Mouse (Mus musculus) liver, embryonic 13.5 days (tissue): ENCODE results near the gene Dbn1. TPM values are rescaled to one million over a fixed set of nuclear protein-coding genes. Genes with fewer than 3 reads are reported as not detected.
"Not testable (repeated sequence)": the region's sequence is repeated elsewhere in the genome, so short reads cannot be mapped to it uniquely, and the experiment has no call there.

ENCODE experiments used
- ATAC-seq: fragments of 200-750 bp; cut with Nextera tagmentation; 2 replicates; pipeline ENCODE4 v1.8.0; 2017; ENCODE audit warnings: low read depth, mild to moderate bottlenecking, moderate number of reproducible peaks, moderate library complexity
- DNase-seq: peaks from one replicate; pipeline ENCODE4 v3.0.0; 2022
- H3K27ac ChIP-seq: fragments of 300-500 bp; sonication (generic); 2 replicates; pipeline ENCODE4 v1.5.1; 2015; ENCODE audit warnings: moderate library complexity, mild to moderate bottlenecking, inconsistent platforms
- H3K27me3 ChIP-seq: fragments of 300-500 bp; sonication (generic); 2 replicates; pipeline ENCODE4 v1.6.1; 2015; ENCODE audit warnings: mild to moderate bottlenecking, inconsistent platforms
- H3K36me3 ChIP-seq: fragments of 300-500 bp; sonication (generic); 2 replicates; pipeline ENCODE4 v1.6.1; 2015; ENCODE audit warnings: mild to moderate bottlenecking, inconsistent platforms
- H3K4me1 ChIP-seq: fragments of 300-500 bp; sonication (generic); replicated peaks from 2 replicates; pipeline ENCODE4 v1.6.1; 2015; ENCODE audit warnings: inconsistent platforms
- H3K4me2 ChIP-seq: fragments of 300-500 bp; sonication (generic); 2 replicates; pipeline ENCODE4 v1.6.1; 2015; ENCODE audit warnings: inconsistent platforms, mild to moderate bottlenecking, moderate library complexity
- H3K4me3 ChIP-seq: fragments of 300-500 bp; sonication (generic); replicated peaks from 2 replicates; pipeline ENCODE4 v1.5.1; 2015; ENCODE audit warnings: mild to moderate bottlenecking, inconsistent platforms
- H3K9ac ChIP-seq: fragments of 300-500 bp; sonication (generic); 2 replicates; pipeline ENCODE4 v1.6.1; 2015; ENCODE audit warnings: mild to moderate bottlenecking, inconsistent platforms
- H3K9me3 ChIP-seq: fragments of 300-500 bp; sonication (generic); replicated peaks from 2 replicates; pipeline ENCODE4 v1.6.1; 2016; ENCODE audit warnings: inconsistent platforms
- WGBS: fragments of 180-500 bp; shearing (Covaris S2); methylation state at CpG from one replicate; pipeline ENCODE4 v1.1.7; 2015; ENCODE audit not compliant: insufficient replicate concordance; 5-methylcytosine and 5-hydroxymethylcytosine counted together
- polyA plus RNA-seq: library from polyadenylated mRNA; unstranded; fragments of >200 nt; fragmentation: Nextera tagmentation; extraction: Ambion mirVana; gene quantifications from 2 replicates; pipeline ENCODE4 v1.2.1, GENCODE M21; 2015

The Dbn1 gene
- polyA plus RNA-seq, 1 experiment from 2014 or later: 11.5 TPM

- WGBS: 7% methylated on average over 3 of the region's 3 CpGs
Observed at GRCm38 (mm10) chr13:55447543-55447943, 40.4 kb downstream of the Dbn1 start.

DNA sequence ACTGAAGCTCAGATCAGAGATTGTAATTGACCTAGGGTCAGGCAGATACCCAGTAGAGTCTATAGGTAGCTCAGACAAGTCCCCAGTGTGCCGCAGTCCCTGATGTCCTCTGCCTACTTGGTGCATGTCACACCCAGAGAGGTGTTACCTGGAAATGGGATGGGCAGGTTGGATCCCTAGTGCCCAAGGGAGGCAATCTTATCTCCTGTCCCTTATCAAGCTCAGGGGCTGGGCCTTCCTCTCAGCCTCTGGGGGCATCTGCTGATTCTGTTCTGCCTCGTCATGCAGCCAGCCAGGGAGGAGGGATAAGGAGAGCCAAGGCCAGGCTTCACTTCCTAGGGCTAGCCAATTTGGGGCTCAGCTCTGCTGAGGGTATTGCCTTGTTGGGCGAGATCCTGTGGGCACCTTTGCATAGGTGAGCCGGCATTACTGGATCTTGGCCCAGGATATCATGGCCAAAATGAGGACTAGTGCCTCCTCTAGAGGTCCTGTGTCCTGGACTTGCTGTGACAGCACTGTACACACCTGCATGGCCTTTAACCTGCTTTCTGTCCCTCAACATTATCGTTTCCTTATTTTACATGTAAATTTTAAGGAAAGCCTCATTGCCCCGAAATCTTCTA is 41.3 kb downstream of the Dbn1 start:
- peaks cover 65% of the 10 kb centered on the region for H3K4me1 ChIP-seq
- ATAC-seq (peak; percentile 70), DNase-seq (peak; percentile 81)

More at GRCm38 (mm10) chr13:55447543-55447943, 40.4 kb downstream of the Dbn1 start:
- no peaks in the 10 kb centered on the region for H3K9me3 ChIP-seq
- peaks cover 65% of the 10 kb centered on the region for H3K4me1 ChIP-seq
- peaks cover 42% of the 10 kb centered on the region for H3K36me3 ChIP-seq
- no peaks in the 10 kb centered on the region for H3K27me3 ChIP-seq
- H3K4me2 ChIP-seq: peak overlapping the region; percentile 88
- H3K27ac ChIP-seq: peak overlapping the region; percentile 97
- H3K9ac ChIP-seq: peak overlapping the region; percentile 95
- DNase-seq: no peak
- no peak for ATAC-seq
- peak overlapping the region; percentile 84 for H3K4me3 ChIP-seq

DNA sequence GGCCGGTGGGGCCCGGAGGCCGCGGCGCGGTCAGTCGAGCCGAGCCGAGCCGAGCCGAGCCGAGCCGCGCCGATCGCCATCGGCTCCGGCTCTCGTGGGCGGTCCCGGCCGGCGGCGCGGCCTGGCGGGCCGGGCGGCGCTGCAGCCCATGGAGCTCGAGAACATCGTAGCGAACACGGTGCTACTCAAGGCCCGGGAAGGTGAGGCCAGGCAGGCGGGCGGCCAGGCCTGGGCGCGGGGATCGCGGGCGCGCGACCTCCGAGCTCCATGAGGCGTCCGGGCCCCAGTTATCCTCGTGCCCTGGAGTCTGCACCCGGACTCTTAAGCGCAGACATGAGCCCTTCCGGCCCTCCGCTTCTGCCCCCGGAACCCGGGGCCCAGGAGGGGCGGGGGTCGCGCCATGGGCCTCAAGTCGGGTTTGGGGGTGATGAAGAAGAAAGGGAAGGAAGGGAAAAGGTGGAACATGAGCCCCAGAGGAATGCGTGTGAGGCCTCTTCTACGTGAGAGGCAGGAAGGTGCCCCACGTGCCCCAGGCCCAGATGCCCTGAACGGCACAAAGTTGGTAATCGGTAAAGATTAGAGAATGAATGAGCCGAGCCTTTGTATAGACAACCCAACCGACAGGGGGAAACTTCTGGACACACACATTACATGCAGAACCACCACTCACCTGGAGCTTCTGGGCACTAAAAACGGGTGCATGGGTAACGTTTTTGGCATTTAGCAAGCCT is 42.4 kb downstream of the Dbn1 start:
- Histone ChIP-seq H3K9ac (peak overlapping the region; percentile 95), H3K4me3 (peak overlapping the region; percentile 84), H3K9me3 (no peaks in the 10 kb centered on the region), H3K36me3 (peaks cover 22% of the 10 kb centered on the region), H3K27me3 (no peaks in the 10 kb centered on the region), H3K27ac (peak overlapping the region; percentile 97), H3K4me1 (peaks cover 58% of the 10 kb centered on the region), H3K4me2 (peak overlapping the region; percentile 88)
- ATAC-seq (no peak), DNase-seq (peak; percentile 27)
- WGBS: under 1% methylated on average over 66 of the region's 66 CpGs

More for the DNA sequence above, 41.3 kb downstream of the Dbn1 start:
- Histone ChIP-seq H3K36me3 (peaks cover 33% of the 10 kb centered on the region), H3K9me3 (no peaks in the 10 kb centered on the region), H3K4me3 (peak overlapping the region; percentile 84), H3K4me2 (peak overlapping the region; percentile 88), H3K27ac (peak overlapping the region; percentile 97), H3K9ac (peak overlapping the region; percentile 95), H3K27me3 (no peaks in the 10 kb centered on the region)
- WGBS: 40% methylated on average over 6 of the region's 6 CpGs

DNA sequence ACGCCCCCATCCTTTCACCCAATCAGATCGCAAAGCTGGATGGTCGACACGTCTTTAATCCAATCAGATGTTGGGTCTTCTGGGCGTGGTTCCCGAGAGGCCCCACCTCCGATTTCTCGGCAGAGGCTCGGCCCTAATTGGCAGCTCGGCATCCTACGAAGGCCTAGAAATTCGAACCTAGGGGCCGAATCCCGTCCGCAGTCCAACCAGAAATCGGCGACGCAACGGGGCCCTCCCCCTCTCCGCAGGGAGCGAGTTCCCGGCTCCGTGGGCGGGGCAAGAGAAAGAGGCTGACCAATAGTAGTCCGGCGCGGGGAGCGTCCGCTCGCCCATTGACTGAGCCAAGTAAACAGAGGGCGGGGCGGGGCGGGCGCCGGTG is 43.0 kb downstream of the Dbn1 start, which contains the start of gene Grk6:
Gene Grk6, plus strand, starts transcription at position 136 of the 379 bp plus-strand sequence.
- peaks cover 56% of the 10 kb centered on the region for H3K4me1 ChIP-seq

DNA sequence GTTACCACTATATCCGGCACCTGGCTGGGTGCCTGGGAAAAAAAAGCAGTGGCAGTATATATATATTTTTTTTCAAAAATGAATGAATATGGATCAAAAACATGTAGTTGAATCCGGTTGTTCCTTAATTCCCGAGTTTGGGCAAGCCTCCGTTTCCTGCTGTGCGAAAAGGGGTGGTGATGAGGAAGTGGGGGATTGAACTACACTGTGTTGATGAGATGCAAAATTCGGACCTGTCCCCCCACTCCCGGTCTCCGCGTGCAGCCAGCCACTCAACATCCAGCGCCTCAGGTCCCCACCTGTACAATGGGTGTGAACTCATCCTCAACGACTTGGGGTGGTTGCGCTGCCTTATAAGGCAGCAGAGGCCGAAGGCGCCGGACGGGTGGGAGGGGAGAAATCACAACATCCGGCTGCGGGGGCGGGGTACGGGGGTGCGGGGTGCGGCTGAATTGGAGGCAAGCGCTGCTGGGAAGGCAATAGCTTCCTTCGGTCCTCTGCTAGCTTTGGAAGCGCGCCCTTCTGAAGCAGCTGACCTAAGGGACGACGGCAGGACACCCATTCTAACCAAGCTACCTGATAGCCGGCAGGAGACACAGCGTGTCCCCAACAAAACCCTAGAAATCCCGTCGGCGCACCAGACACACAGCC is 43.5 kb downstream of the Dbn1 start:
- H3K27me3 ChIP-seq: no peaks in the 10 kb centered on the region
- ATAC-seq (peak; percentile 42), DNase-seq (no peak)
- H3K9ac ChIP-seq: peak overlapping the region; percentile 60
- no peaks in the 10 kb centered on the region for H3K9me3 ChIP-seq
- H3K4me2 ChIP-seq: peak overlapping the region; percentile 88
- peaks cover 11% of the 10 kb centered on the region for H3K36me3 ChIP-seq
- peak overlapping the region; percentile 84 for H3K4me3 ChIP-seq
- 1% methylated on average over 33 of the region's 33 CpGs for WGBS
- peak overlapping the region; percentile 97 for H3K27ac ChIP-seq
- H3K4me1 ChIP-seq: peaks cover 51% of the 10 kb centered on the region

More for the DNA sequence above, 43.0 kb downstream of the Dbn1 start, which contains the start of gene Grk6:
- Histone ChIP-seq H3K36me3 (peaks cover 16% of the 10 kb centered on the region), H3K27ac (peak within 1 kb of the TSS; percentile 97), H3K4me3 (peak within 1 kb of the TSS; percentile 84), H3K4me2 (peak within 1 kb of the TSS; percentile 88), H3K9me3 (no peaks in the 10 kb centered on the region), H3K27me3 (no peaks in the 10 kb centered on the region), H3K9ac (peak within 1 kb of the TSS; percentile 95)
- ATAC-seq (peak; percentile 90), DNase-seq (peak; percentile 99)
- WGBS: 1% methylated on average over 34 of the region's 35 CpGs

DNA sequence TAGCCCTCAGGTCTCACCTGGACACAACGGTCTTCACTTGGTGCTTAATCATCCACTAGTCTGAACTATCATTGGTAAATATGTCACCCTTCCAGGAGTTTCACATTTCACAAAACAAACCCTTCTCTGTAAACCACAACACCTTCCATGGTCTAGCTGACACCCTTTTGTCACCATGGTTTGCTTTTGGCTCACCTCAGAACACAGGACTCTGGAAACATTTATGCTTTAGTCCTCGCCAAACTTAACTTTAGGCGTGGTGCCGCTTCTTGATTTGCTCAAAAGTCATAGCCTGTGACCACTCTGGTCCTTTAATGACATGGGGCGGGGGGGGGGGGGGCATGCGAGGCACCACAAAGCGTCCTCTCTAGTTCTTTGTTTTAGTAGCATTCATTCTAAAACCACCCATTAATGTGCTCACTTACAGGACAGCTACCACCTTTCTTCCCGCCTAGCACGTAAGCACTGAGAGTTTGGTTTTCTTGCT is 44.1 kb downstream of the Dbn1 start:
- 36% methylated on average over 9 of the region's 9 CpGs for WGBS

DNA sequence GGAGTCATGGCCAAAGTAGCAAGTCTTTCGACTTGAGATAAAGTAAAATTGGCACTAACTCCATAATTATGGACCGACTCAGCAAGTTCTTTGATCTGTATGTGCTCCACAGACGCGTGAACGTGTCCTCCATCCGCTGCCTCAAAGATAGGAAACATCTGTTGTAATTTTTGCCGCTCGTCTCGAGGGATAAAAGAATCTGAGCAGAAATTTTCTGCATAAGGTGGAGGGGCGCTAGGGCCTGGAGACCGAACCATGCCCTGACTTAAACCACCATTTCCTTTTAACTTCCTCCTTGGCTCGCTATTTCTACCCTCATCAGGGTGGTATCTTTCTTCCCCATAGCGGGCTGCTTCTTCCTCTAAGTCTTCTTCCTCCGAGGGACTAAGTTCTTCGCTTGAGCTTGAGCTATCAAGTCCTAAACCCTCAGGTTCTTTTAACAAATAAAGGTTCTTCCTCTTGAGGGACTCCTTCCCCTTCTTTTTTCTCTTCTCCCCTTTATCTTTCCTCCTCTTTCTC is 50.7 kb downstream of the Dbn1 start:
- ATAC-seq: not testable (repeated sequence)

More for the DNA sequence above, 44.1 kb downstream of the Dbn1 start:
- H3K27ac ChIP-seq: peak overlapping the region; percentile 97
- peak overlapping the region; percentile 88 for H3K4me2 ChIP-seq
- peaks cover 5% of the 10 kb centered on the region; the same call in 1 of the 2 replicates for H3K36me3 ChIP-seq
- peak overlapping the region; percentile 84 for H3K4me3 ChIP-seq
- peak overlapping the region; percentile 60 for H3K9ac ChIP-seq
- no peaks in the 10 kb centered on the region for H3K9me3 ChIP-seq
- peaks cover 45% of the 10 kb centered on the region for H3K4me1 ChIP-seq
- no peaks in the 10 kb centered on the region for H3K27me3 ChIP-seq
- ATAC-seq (no peak), DNase-seq (no peak)

DNA sequence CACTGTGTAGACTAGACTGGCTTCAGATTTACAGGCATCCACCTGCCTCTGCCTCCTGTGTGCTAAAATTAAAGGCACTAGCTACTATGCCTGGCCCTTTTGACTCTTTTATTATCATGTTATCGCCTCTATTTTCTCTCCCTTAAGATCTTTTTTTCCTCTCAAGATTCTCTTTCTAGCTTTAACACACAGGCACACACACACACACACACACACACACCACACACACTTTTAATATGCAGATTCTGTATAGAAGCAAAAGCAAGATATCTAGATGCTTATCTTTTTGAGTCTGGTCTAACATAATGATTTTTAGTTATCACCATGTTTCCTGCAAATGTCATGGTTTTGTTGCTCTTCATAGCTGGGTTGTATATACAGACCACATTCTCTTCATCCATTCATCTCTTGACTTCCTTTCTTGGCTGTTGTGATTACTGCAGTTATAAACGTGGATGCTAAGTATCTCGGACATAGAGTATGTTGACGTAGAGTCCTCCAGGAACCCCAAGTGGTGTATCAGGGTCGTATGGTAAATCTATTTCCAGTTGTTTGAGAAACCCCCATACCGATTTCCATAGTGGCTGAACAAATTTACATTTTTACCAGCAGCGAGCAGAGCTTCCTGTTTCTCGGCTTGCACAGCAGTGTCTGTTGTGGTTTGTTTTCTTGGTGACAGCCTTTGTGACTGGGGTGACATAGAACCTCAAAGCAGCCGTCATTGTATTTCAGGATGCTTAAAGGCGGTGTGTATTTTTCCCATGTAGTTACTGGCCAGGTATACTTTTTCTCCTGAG is 55.8 kb downstream of the Dbn1 start:
- 28% methylated on average over 10 of the region's 10 CpGs for WGBS

More for the DNA sequence above, 50.7 kb downstream of the Dbn1 start:
- not testable (repeated sequence) for H3K9me3 ChIP-seq, H3K27ac ChIP-seq, H3K9ac ChIP-seq, DNase-seq, H3K4me1 ChIP-seq, H3K4me3 ChIP-seq, H3K4me2 ChIP-seq, H3K36me3 ChIP-seq, H3K27me3 ChIP-seq
- 54% methylated on average over 15 of the region's 15 CpGs for WGBS

DNA sequence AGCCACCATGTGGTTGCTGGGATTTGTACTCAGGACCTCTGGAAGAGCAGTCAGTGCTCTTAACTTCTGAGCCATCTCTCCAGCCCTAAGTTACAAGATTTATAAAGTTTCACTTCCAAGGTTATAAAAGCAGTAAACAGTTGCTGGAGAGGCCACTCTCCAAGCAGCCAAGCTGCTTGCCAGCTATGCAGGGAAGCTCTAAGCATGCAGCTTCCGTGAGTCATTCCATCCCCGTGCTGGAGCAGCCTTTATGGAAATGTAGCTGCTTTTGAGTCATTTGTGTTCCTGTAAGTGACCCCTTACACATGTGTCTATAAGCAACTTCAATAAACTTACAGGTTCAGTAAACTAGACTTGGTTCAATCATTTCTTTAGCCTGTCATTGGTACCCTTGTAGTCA is 57.3 kb downstream of the Dbn1 start:
- Histone ChIP-seq H3K27me3 (no peaks in the 10 kb centered on the region), H3K27ac (no peak overlapping the region), H3K4me3 (no peak overlapping the region), H3K9ac (no peak overlapping the region), H3K9me3 (no peaks in the 10 kb centered on the region), H3K4me1 (peaks cover 9% of the 10 kb centered on the region), H3K36me3 (no peaks in the 10 kb centered on the region), H3K4me2 (no peak overlapping the region)
- ATAC-seq: no peak
- no peak for DNase-seq
- WGBS: 70% methylated on average over 2 of the region's 2 CpGs

More for the DNA sequence above, 55.8 kb downstream of the Dbn1 start:
- H3K27ac ChIP-seq: no peak overlapping the region
- H3K9ac ChIP-seq: no peak overlapping the region
- H3K36me3 ChIP-seq: no peaks in the 10 kb centered on the region
- H3K9me3 ChIP-seq: no peaks in the 10 kb centered on the region
- no peak overlapping the region for H3K4me3 ChIP-seq
- H3K4me2 ChIP-seq: no peak overlapping the region
- DNase-seq (no peak), ATAC-seq (no peak)
- H3K4me1 ChIP-seq: peaks cover 4% of the 10 kb centered on the region
- H3K27me3 ChIP-seq: no peaks in the 10 kb centered on the region

- Histone ChIP-seq H3K36me3 (no peaks in the 10 kb centered on the region), H3K4me1 (peaks cover 9% of the 10 kb centered on the region), H3K4me3 (no peak overlapping the region), H3K9ac (no peak overlapping the region), H3K9me3 (no peaks in the 10 kb centered on the region), H3K27ac (peak overlapping the region; percentile 37; the same call in 1 of the 2 replicates), H3K27me3 (0 out of 2 replicates have a peak, but pooled peaks cover 3% of the 10 kb centered on the region), H3K4me2 (peak overlapping the region; percentile 26; the same call in 1 of the 2 replicates)
- ATAC-seq (peak; percentile 77), DNase-seq (no peak)
- WGBS: 29% methylated on average over 12 of the region's 12 CpGs
Observed at GRCm38 (mm10) chr13:55429226-55429888, 58.6 kb downstream of the Dbn1 start.
